Mouse (Mus musculus) 3T3-L1 (cell line): ENCODE measurements at regions not wholly inside any gene's neighbourhood (a gene's known extent, or its start where the extent isn't known, plus 50 kb on each side); places are given as distances from the start of the nearest gene placed in this dataset.
A peak's percentile ranks its signal among the peaks of the same experiment; 100 is the strongest.

Experiments used
- DNase-seq: peaks from one replicate; pipeline ENCODE4 v3.0.0-alpha.2; 2015; ENCODE audit warnings: low read depth, low spot score

GRCm38 (mm10) chr10:125885796-125886195 lies 80.2 kb upstream of the Lrig3 start:
- DNase-seq = no peak

GRCm38 (mm10) chr10:125892122-125892521 lies 73.8 kb upstream of the Lrig3 start:
- no peak for DNase-seq

GRCm38 (mm10) chr10:125895744-125896482 lies 70.1 kb upstream of the Lrig3 start:
- no peak for DNase-seq

GRCm38 (mm10) chr10:125896646-125897045 lies 69.3 kb upstream of the Lrig3 start:
- no peak for DNase-seq

GRCm38 (mm10) chr10:125899504-125899903 lies 66.5 kb upstream of the Lrig3 start:
- no peak for DNase-seq

GRCm38 (mm10) chr10:125900562-125900961 lies 65.4 kb upstream of the Lrig3 start:
- DNase-seq = peak; percentile 32

GRCm38 (mm10) chr10:125902668-125903067 lies 63.3 kb upstream of the Lrig3 start:
- DNase-seq = no peak

GRCm38 (mm10) chr10:125912207-125912606 lies 53.8 kb upstream of the Lrig3 start:
- DNase-seq = no peak
